Mouse (Mus musculus): ENCODE results near the gene Gm49384. TPM values are rescaled to one million over a fixed set of nuclear protein-coding genes. Genes with fewer than 3 reads are reported as not detected.

Gene Gm49384
- total RNA-seq, 2 experiments from 2014 or later = 2.9 to 4.1 TPM

Small RNAs within 50 kb of the gene (microRNA-seq; reads per million reads assigned to microRNA genes)
- 0 reads per million in 2 experiments for gene Gm47287 (ENCODE audit: borderline number of aligned reads in 2 of 2)
- gene Gm47295 (ENCODE audit: borderline number of aligned reads in 2 of 2) = 2.4 to 19.0 reads per million in 2 experiments

Other genes starting within 250 kb of the Gm49384 start
- 1,000 to 10,000 TPM; 1,279 to 1,338 TPM for gene Rps29, start 45.1 kb downstream of the Gm49384 start, total RNA-seq (2021)
- not detected for gene Lrr1, start 35.5 kb downstream of the Gm49384 start, total RNA-seq (2021)
- 100 to 1,000 TPM; 505 to 610 TPM for gene Rpl36al, start 20.2 kb downstream of the Gm49384 start, total RNA-seq (2021)
- 10 to 100 TPM; 43.1 to 62.8 TPM for gene Mgat2, start 20.1 kb downstream of the Gm49384 start, total RNA-seq (2021)
- gene Gm49383, start 7.2 kb downstream of the Gm49384 start, total RNA-seq (2021) = 1 to 10 TPM; 3.3 to 4.5 TPM
- 1 to 10 TPM; 1.1 to 1.3 TPM for gene Dnaaf2, start 5.8 kb downstream of the Gm49384 start, total RNA-seq (2021)
- 1 to 10 TPM in 1 of 2 experiments, under 1 TPM in 1; 0.99 to 1.3 TPM for gene Pole2, start 23.9 kb upstream of the Gm49384 start, total RNA-seq (2021)
- gene Klhdc1, start 36.9 kb upstream of the Gm49384 start, total RNA-seq (2021) = 1 to 10 TPM; 7.0 to 8.5 TPM
- gene Klhdc2, start 92.4 kb upstream of the Gm49384 start, total RNA-seq (2021) = 10 to 100 TPM; 53.2 to 55.6 TPM
- gene Nemf, start 152.9 kb upstream of the Gm49384 start, total RNA-seq (2021) = 10 to 100 TPM; 40.3 to 48.6 TPM
- gene Arf6, start 167.9 kb upstream of the Gm49384 start, total RNA-seq (2021) = 100 to 1,000 TPM; 117 to 135 TPM
- under 1 TPM; 0.70 to 0.89 TPM for gene Gm9887, start 168.2 kb upstream of the Gm49384 start, total RNA-seq (2021)

All from adrenal gland, adult 18-20 months (tissue).